8 mouse cellular contexts compared by ENCODE assay signal in genomic region chr4:124881341-124881908, GRCm38 (mm10). TPM values are rescaled to one million over a fixed set of nuclear protein-coding genes. Genes with fewer than 3 reads are reported as not detected.
A peak's percentile ranks its signal among the peaks of the same experiment; 100 is the strongest.
DNase-seq lines count a peak whose midpoint lies in the region; ATAC-seq and TF ChIP-seq lines count a peak whose summit lies in the region.

No protein-coding gene starts in this region.

- H3K36me3 ChIP-seq in heart, embryonic 11.5 days (ENCODE audit: control insufficient read depth, insufficient read depth, low read length), result no peaks in the 10 kb centered on the region
- H3K36me3 ChIP-seq in midbrain, postnatal 0 days (ENCODE audit: insufficient read depth, low read length), result 0 out of 2 replicates have a peak, but pooled peaks cover 4% of the 10 kb centered on the region

- peak; percentile 47; the same call in 1 of the 2 replicates for ATAC-seq in heart, embryonic 11.5 days (replicated peaks; ENCODE audit: insufficient number of reproducible peaks, low FRiP score, low TSS enrichment)
- peak; percentile 93 for ATAC-seq in midbrain, postnatal 0 days (ENCODE audit: low FRiP score)
- no peak for ATAC-seq in megakaryocyte-erythroid progenitor cell, adult 5-6 weeks (replicated peaks; ENCODE audit: low FRiP score, low TSS enrichment, poor library complexity, severe bottlenecking)

- no peak overlapping the region for H3K27ac ChIP-seq in heart, embryonic 11.5 days (ENCODE audit: low read depth, low read length)
- H3K27ac ChIP-seq in cerebellum, adult 2 months (ENCODE audit: insufficient read depth, low read length), result no peak overlapping the region
- H3K27ac ChIP-seq in left cerebral cortex, adult 2 months, result peak overlapping the region; percentile 69
- H3K27ac ChIP-seq in midbrain, postnatal 0 days (ENCODE audit: low read depth, low read length), result peak overlapping the region; percentile 77

- TF ChIP-seq POLR2A in cerebellum, adult 2 months (IDR thresholded peaks at IDR 0.05; ENCODE audit: borderline replicate concordance, insufficient read depth, low read length), result no peak

- intact Hi-C loops in heart, postnatal 25 days (cut with DNase I), result no loop called here
- intact Hi-C loops in left cerebral cortex, adult 2 months (cut with DNase I), result no loop called here

- H3K4me2 ChIP-seq in heart, embryonic 11.5 days, result peak overlapping the region; percentile 63
- H3K4me2 ChIP-seq in midbrain, postnatal 0 days (ENCODE audit: low read depth, low read length, poor library complexity, severe bottlenecking), result peak overlapping the region; percentile 53

- H3K9me3 ChIP-seq in heart, embryonic 11.5 days (replicated peaks; ENCODE audit: control insufficient read depth, low read length), result peaks cover 3% of the 10 kb centered on the region; the same call in 1 of the 2 replicates
- 0 out of 2 replicates have a peak, but pooled peaks cover 3% of the 10 kb centered on the region for H3K9me3 ChIP-seq in midbrain, postnatal 0 days (ENCODE audit: low read length)

- H3K9ac ChIP-seq in heart, embryonic 11.5 days (ENCODE audit: low read depth, low read length), result no peak overlapping the region
- H3K9ac ChIP-seq in midbrain, postnatal 0 days (replicated peaks; ENCODE audit: low read length, poor library complexity, severe bottlenecking), result peak overlapping the region; percentile 60

- TF ChIP-seq CTCF in cerebellum, adult 2 months (IDR thresholded peaks at IDR 0.05; ENCODE audit: borderline replicate concordance, insufficient read depth, low read depth, low read length), result no peak
- TF ChIP-seq CTCF in left cerebral cortex, adult 2 months (IDR thresholded peaks at IDR 0.05), result no peak
- peak; percentile 40; the same call in 1 of the 2 replicates for TF ChIP-seq CTCF in midbrain, postnatal 0 days (IDR thresholded peaks at IDR 0.05)

- DNase-seq in heart, postnatal 25 days (ENCODE audit: low spot score), result no peak
- peak; percentile 66 to 70 for DNase-seq in cerebellum, adult 2 months
- DNase-seq in forelimb bud, embryonic 11.5 days (ENCODE audit: low read depth, low spot score), result peak; percentile 67
- peak; percentile 79 to 83 for DNase-seq in left cerebral cortex, adult 2 months (ENCODE audit: extremely low spot score in 1 of 2, low spot score in 2 of 2)
- peak; percentile 96 for DNase-seq in midbrain, postnatal 0 days (ENCODE audit: low spot score)
- no peak for DNase-seq in thymus, adult 18-20 months

- WGBS in heart, embryonic 11.5 days (ENCODE audit: insufficient replicate concordance), result 0% methylated on average over 37 of the region's 37 CpGs
- under 1% methylated on average over 37 of the region's 37 CpGs for WGBS in cerebellum, adult 2 months
- 1% methylated on average over 36 of the region's 37 CpGs for WGBS in midbrain, postnatal 0 days

- H3K4me3 ChIP-seq in heart, embryonic 11.5 days (ENCODE audit: low read depth, low read length), result peak overlapping the region; percentile 32
- peak overlapping the region; percentile 37 for H3K4me3 ChIP-seq in cerebellum, adult 2 months (replicated peaks; ENCODE audit: insufficient read depth, low read depth, low read length)
- H3K4me3 ChIP-seq in left cerebral cortex, adult 2 months, result peak overlapping the region; percentile 73
- peak overlapping the region; percentile 53 for H3K4me3 ChIP-seq in midbrain, postnatal 0 days (ENCODE audit: low read depth, low read length)

- peaks cover 66% of the 10 kb centered on the region for H3K27me3 ChIP-seq in heart, embryonic 11.5 days (ENCODE audit: control insufficient read depth, insufficient read depth, low read length)
- H3K27me3 ChIP-seq in cerebellum, adult 2 months (ENCODE audit: control insufficient read depth, insufficient read depth, low read length), result no peaks in the 10 kb centered on the region; the same call in 1 of the 2 replicates
- no peaks in the 10 kb centered on the region for H3K27me3 ChIP-seq in midbrain, postnatal 0 days (ENCODE audit: insufficient read depth, low read length)

- peaks cover 7% of the 10 kb centered on the region; the same call in 1 of the 2 replicates for H3K4me1 ChIP-seq in heart, embryonic 11.5 days (ENCODE audit: control insufficient read depth, insufficient read depth, low read length)
- no peaks in the 10 kb centered on the region for H3K4me1 ChIP-seq in cerebellum, adult 2 months (ENCODE audit: control insufficient read depth, insufficient read depth, low read length)
- H3K4me1 ChIP-seq in midbrain, postnatal 0 days (ENCODE audit: insufficient read depth, low read length), result no peaks in the 10 kb centered on the region; the same call in 1 of the 2 replicates

RNA-seq across cellular contexts. Expression of gene Epha10, which starts 0.7 kb away (rescaled TPM):
- polyA plus RNA-seq in heart, embryonic 11.5 days (2014; fragmentation: Nextera tagmentation; extraction: Ambion mirVana), result not detected in 2 replicates
- not detected for total RNA-seq in heart, postnatal 25 days (2021)
- 22.3 and 29.4 TPM in 2 replicates for polyA plus RNA-seq in cerebellum, adult 2 months (2012; rRNA removed)
- 10 to 100 TPM; 60.5 to 69.6 TPM for total RNA-seq in left cerebral cortex, adult 2 months (2021)
- total RNA-seq in midbrain, postnatal 0 days (2014; rRNA removed), result 43.4 and 50.1 TPM in 2 replicates
- polyA plus RNA-seq in midbrain, postnatal 0 days (2015; fragmentation: Nextera tagmentation; extraction: Ambion mirVana), result 14.8 and 15.3 TPM in 2 replicates
- total RNA-seq in megakaryocyte-erythroid progenitor cell, adult 5-6 weeks (2014; fragmentation: Nextera tagmentation), result not detected in 2 replicates
- total RNA-seq in megakaryocyte-erythroid progenitor cell, adult 5-6 weeks (2017), result not detected in 2 replicates

RNA-seq across cellular contexts. Expression of gene Maneal, which starts 19.5 kb away (rescaled TPM):
- 0.13 and 0.21 TPM in 2 replicates for polyA plus RNA-seq in heart, embryonic 11.5 days (2014; fragmentation: Nextera tagmentation; extraction: Ambion mirVana)
- under 1 TPM; 0.08 to 0.29 TPM for total RNA-seq in heart, postnatal 25 days (2021)
- polyA plus RNA-seq in cerebellum, adult 2 months (2012; rRNA removed), result 71.9 and 72.6 TPM in 2 replicates
- 10 to 100 TPM; 53.7 to 55.3 TPM for total RNA-seq in left cerebral cortex, adult 2 months (2021)
- 43.7 and 50.5 TPM in 2 replicates for total RNA-seq in midbrain, postnatal 0 days (2014; rRNA removed)
- polyA plus RNA-seq in midbrain, postnatal 0 days (2015; fragmentation: Nextera tagmentation; extraction: Ambion mirVana), result 9.4 and 9.5 TPM in 2 replicates
- total RNA-seq in megakaryocyte-erythroid progenitor cell, adult 5-6 weeks (2014; fragmentation: Nextera tagmentation), result not detected in 2 replicates
- total RNA-seq in megakaryocyte-erythroid progenitor cell, adult 5-6 weeks (2017), result 0.19 TPM in 1 of 2 replicates, not detected in the other

RNA-seq across cellular contexts. Expression of gene 1110065P20Rik, which starts 30.4 kb away (rescaled TPM):
- polyA plus RNA-seq in heart, embryonic 11.5 days (2014; fragmentation: Nextera tagmentation; extraction: Ambion mirVana), result 41.4 and 46.3 TPM in 2 replicates
- 10 to 100 TPM; 21.8 to 23.8 TPM for total RNA-seq in heart, postnatal 25 days (2021)
- polyA plus RNA-seq in cerebellum, adult 2 months (2012; rRNA removed), result 85.5 and 85.8 TPM in 2 replicates
- total RNA-seq in left cerebral cortex, adult 2 months (2021), result 10 to 100 TPM; 66.6 to 74.8 TPM
- 163 and 181 TPM in 2 replicates for total RNA-seq in midbrain, postnatal 0 days (2014; rRNA removed)
- 135 and 141 TPM in 2 replicates for polyA plus RNA-seq in midbrain, postnatal 0 days (2015; fragmentation: Nextera tagmentation; extraction: Ambion mirVana)
- 11.8 and 14.4 TPM in 2 replicates for total RNA-seq in megakaryocyte-erythroid progenitor cell, adult 5-6 weeks (2014; fragmentation: Nextera tagmentation)
- total RNA-seq in megakaryocyte-erythroid progenitor cell, adult 5-6 weeks (2017), result 1.5 and 4.2 TPM in 2 replicates

RNA-seq across cellular contexts. Expression of gene Yrdc, which starts 30.9 kb away (rescaled TPM):
- 25.4 and 28.0 TPM in 2 replicates for polyA plus RNA-seq in heart, embryonic 11.5 days (2014; fragmentation: Nextera tagmentation; extraction: Ambion mirVana)
- 10 to 100 TPM; 16.1 to 16.6 TPM for total RNA-seq in heart, postnatal 25 days (2021)
- 42.1 and 52.5 TPM in 2 replicates for polyA plus RNA-seq in cerebellum, adult 2 months (2012; rRNA removed)
- total RNA-seq in left cerebral cortex, adult 2 months (2021), result 10 to 100 TPM; 29.8 to 33.8 TPM
- total RNA-seq in midbrain, postnatal 0 days (2014; rRNA removed), result 54.5 and 78.4 TPM in 2 replicates
- polyA plus RNA-seq in midbrain, postnatal 0 days (2015; fragmentation: Nextera tagmentation; extraction: Ambion mirVana), result 48.9 and 55.7 TPM in 2 replicates
- total RNA-seq in megakaryocyte-erythroid progenitor cell, adult 5-6 weeks (2014; fragmentation: Nextera tagmentation), result 32.1 and 62.2 TPM in 2 replicates
- total RNA-seq in megakaryocyte-erythroid progenitor cell, adult 5-6 weeks (2017), result 15.5 and 30.5 TPM in 2 replicates

RNA-seq across cellular contexts. Expression of gene 9930104L06Rik, which starts 55.4 kb away (rescaled TPM):
- polyA plus RNA-seq in heart, embryonic 11.5 days (2014; fragmentation: Nextera tagmentation; extraction: Ambion mirVana), result 3.2 and 5.4 TPM in 2 replicates
- total RNA-seq in heart, postnatal 25 days (2021), result 1 to 10 TPM; 7.4 to 7.9 TPM
- polyA plus RNA-seq in cerebellum, adult 2 months (2012; rRNA removed), result 24.0 TPM in 2 replicates
- total RNA-seq in left cerebral cortex, adult 2 months (2021), result 10 to 100 TPM; 18.9 to 20.3 TPM
- total RNA-seq in midbrain, postnatal 0 days (2014; rRNA removed), result 15.6 and 21.7 TPM in 2 replicates
- 8.9 and 9.3 TPM in 2 replicates for polyA plus RNA-seq in midbrain, postnatal 0 days (2015; fragmentation: Nextera tagmentation; extraction: Ambion mirVana)
- 15.7 and 24.8 TPM in 2 replicates for total RNA-seq in megakaryocyte-erythroid progenitor cell, adult 5-6 weeks (2014; fragmentation: Nextera tagmentation)
- total RNA-seq in megakaryocyte-erythroid progenitor cell, adult 5-6 weeks (2017), result 10.1 and 19.5 TPM in 2 replicates

Comparison
In these comparisons a context has a peak if more than half of its experiments do, and no peak if none do; other contexts are left out.
1. H3K27ac ChIP-seq: peak in left cerebral cortex, adult 2 months (single experiment) and midbrain, postnatal 0 days (single experiment); none in heart, embryonic 11.5 days (single experiment) and cerebellum, adult 2 months (single experiment).
2. DNase-seq: peak in cerebellum, adult 2 months (2 of 2), forelimb bud, embryonic 11.5 days (single experiment), left cerebral cortex, adult 2 months (2 of 2) and midbrain, postnatal 0 days (single experiment); none in heart, postnatal 25 days (single experiment) and thymus, adult 18-20 months (0 of 2).
3. RNA of gene Epha10, which starts 0.7 kb away (total RNA-seq): 60.5 to 69.6 TPM in left cerebral cortex, adult 2 months and 43.4 to 50.1 TPM in midbrain, postnatal 0 days; not detected in heart, postnatal 25 days and not detected in megakaryocyte-erythroid progenitor cell, adult 5-6 weeks; every median in the first group is over 10 times any median in the second.
4. RNA of gene Maneal, which starts 19.5 kb away (total RNA-seq): 53.7 to 55.3 TPM in left cerebral cortex, adult 2 months and 43.7 to 50.5 TPM in midbrain, postnatal 0 days; 0.08 to 0.29 TPM in heart, postnatal 25 days and 0.19 TPM in megakaryocyte-erythroid progenitor cell, adult 5-6 weeks; every median in the first group is over 10 times any median in the second.
5. Peak in every context shown above with its lines, with median percentiles within 50 percentile points of each other: H3K4me3 ChIP-seq.